Mouse (Mus musculus) lung, embryonic 15.5 days (tissue): ENCODE data around the gene Klrg1. TPM values are rescaled to one million over a fixed set of nuclear protein-coding genes. Genes with fewer than 3 reads are reported as not detected.

ENCODE experiments used
- ATAC-seq: fragments of 200-750 bp; cut with Nextera tagmentation; 2 replicates; pipeline ENCODE4 v1.8.0; 2017; ENCODE audit warnings: moderate number of reproducible peaks, borderline replicate concordance; ENCODE audit not compliant: low FRiP score, low TSS enrichment; ENCODE audit errors: extremely low read depth
- H3K27ac ChIP-seq: fragments of 300-500 bp; sonication (generic); 2 replicates; pipeline ENCODE4 v1.5.1; 2015; ENCODE audit warnings: moderate library complexity, mild to moderate bottlenecking, inconsistent platforms
- H3K27me3 ChIP-seq: fragments of 300-500 bp; sonication (generic); 2 replicates; pipeline ENCODE4 v1.6.1; 2015; ENCODE audit warnings: inconsistent platforms
- H3K36me3 ChIP-seq: fragments of 300-500 bp; sonication (generic); 2 replicates; pipeline ENCODE4 v1.6.1; 2015; ENCODE audit warnings: inconsistent platforms
- H3K4me1 ChIP-seq: fragments of 300-500 bp; sonication (generic); 2 replicates; pipeline ENCODE4 v1.6.1; 2015; ENCODE audit warnings: inconsistent platforms
- H3K4me2 ChIP-seq: fragments of 300-500 bp; sonication (generic); 2 replicates; pipeline ENCODE4 v1.6.1; 2015; ENCODE audit warnings: inconsistent platforms, mild to moderate bottlenecking, moderate library complexity
- H3K4me3 ChIP-seq: fragments of 300-500 bp; sonication (generic); 2 replicates; pipeline ENCODE4 v1.5.1; 2015; ENCODE audit warnings: mild to moderate bottlenecking, inconsistent platforms
- H3K9ac ChIP-seq: fragments of 300-500 bp; sonication (generic); 2 replicates; pipeline ENCODE4 v1.6.1; 2015; ENCODE audit warnings: inconsistent platforms
- H3K9me3 ChIP-seq: fragments of 300-500 bp; sonication (generic); 2 replicates; pipeline ENCODE4 v1.6.1; 2016; ENCODE audit warnings: inconsistent platforms
- WGBS: fragments of 180-500 bp; shearing (Covaris S2); methylation state at CpG from one replicate; pipeline ENCODE4 v1.1.7; 2015; 5-methylcytosine and 5-hydroxymethylcytosine counted together
- polyA plus RNA-seq: library from polyadenylated mRNA; unstranded; fragments of >200 nt; fragmentation: Nextera tagmentation; extraction: Ambion mirVana; gene quantifications from 2 replicates; pipeline ENCODE4 v1.2.1, GENCODE M21; 2015

Gene Klrg1
- polyA plus RNA-seq, 1 experiment from 2014 or later: not detected

DNA sequence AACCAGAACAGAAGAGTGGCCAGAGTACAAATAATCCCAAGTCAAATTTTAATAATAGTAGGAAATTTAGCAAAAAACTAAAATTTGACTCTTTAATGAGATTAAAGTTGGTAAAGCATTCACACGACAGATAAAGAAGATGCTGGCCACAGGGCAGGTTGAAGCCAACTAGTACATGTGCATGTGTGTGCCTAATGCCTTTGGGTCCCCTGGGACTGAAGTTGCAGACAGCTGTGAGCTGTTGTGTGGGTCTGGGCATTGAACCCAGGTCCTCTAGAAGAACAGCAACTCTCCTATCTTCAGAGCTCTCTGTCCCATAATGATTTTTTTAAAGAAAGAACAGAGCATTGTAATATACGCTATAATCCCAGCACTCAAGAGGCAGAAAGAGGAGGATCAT lies 8.6 kb upstream of the Klrg1 start:
- Histone ChIP-seq H3K4me3 (no peak overlapping the region), H3K9ac (no peak overlapping the region), H3K4me2 (no peak overlapping the region), H3K27me3 (no peaks in the 10 kb centered on the region), H3K27ac (no peak overlapping the region), H3K36me3 (no peaks in the 10 kb centered on the region), H3K4me1 (no peaks in the 10 kb centered on the region), H3K9me3 (no peaks in the 10 kb centered on the region)
- no peak for ATAC-seq
- 79% methylated on average over 2 of the region's 2 CpGs for WGBS

- ATAC-seq: no peak
- Histone ChIP-seq H3K9ac (no peak overlapping the region), H3K27me3 (no peaks in the 10 kb centered on the region), H3K9me3 (no peaks in the 10 kb centered on the region), H3K4me2 (no peak overlapping the region), H3K27ac (no peak overlapping the region), H3K4me1 (no peaks in the 10 kb centered on the region), H3K4me3 (no peak overlapping the region), H3K36me3 (no peaks in the 10 kb centered on the region)
- WGBS: 24% methylated on average over 3 of the region's 3 CpGs
Observed at GRCm38 (mm10) chr6:122290253-122290652, 7.6 kb upstream of the Klrg1 start.

DNA sequence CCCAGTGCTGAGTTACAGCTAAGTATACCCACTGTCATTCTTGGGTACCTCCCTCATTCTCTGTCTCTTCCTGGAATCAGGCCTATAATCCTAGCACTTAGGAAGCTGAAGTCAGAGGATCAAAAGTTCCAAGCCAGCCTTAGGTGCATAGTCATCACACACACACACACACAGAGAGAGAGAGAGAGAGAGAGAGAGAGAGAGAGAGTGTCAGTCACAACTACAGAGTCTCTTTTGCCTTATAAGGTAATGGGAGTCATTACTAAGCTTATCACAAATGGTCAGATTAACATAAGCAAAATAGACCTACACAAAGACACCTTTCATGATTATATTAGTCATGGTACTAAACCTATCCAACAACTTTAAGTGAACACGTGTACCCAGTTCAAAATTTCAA lies 6.6 kb upstream of the Klrg1 start:
- Histone ChIP-seq H3K27ac (no peak overlapping the region), H3K4me1 (no peaks in the 10 kb centered on the region), H3K9ac (no peak overlapping the region), H3K27me3 (no peaks in the 10 kb centered on the region), H3K36me3 (no peaks in the 10 kb centered on the region), H3K9me3 (no peaks in the 10 kb centered on the region), H3K4me2 (no peak overlapping the region), H3K4me3 (no peak overlapping the region)
- ATAC-seq: no peak
- whole genome bisulfite sequencing: 78% methylated on average over 1 of the region's 1 CpGs

- Histone ChIP-seq H3K36me3 (no peaks in the 10 kb centered on the region), H3K27ac (no peak overlapping the region), H3K9ac (no peak overlapping the region), H3K4me3 (no peak overlapping the region), H3K9me3 (no peaks in the 10 kb centered on the region), H3K4me1 (no peaks in the 10 kb centered on the region), H3K4me2 (no peak overlapping the region), H3K27me3 (no peaks in the 10 kb centered on the region)
- WGBS: 48% methylated on average over 1 of the region's 1 CpGs
- no peak for ATAC-seq
Observed at GRCm38 (mm10) chr6:122288263-122288662, 5.6 kb upstream of the Klrg1 start.

DNA sequence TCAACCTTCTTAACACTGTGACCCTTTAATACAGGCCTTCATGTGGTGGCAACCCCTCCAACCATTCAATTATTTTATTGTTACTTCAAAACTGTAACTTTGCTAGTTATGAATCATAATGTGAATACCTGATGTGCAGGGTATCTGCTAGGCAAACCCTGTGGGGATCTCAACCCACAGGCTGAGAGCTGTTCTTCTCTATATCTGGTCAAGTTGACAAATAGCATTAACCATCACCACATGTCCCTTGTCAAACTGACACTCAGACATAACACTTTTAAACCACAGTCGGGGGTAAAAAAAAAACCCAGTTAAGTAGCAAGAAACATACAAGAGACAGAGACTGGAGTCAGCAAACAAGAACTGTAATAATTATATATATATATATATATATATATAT lies 2.1 kb upstream of the Klrg1 start:
- no peak overlapping the region for H3K4me2 ChIP-seq
- no peaks in the 10 kb centered on the region for H3K4me1 ChIP-seq
- no peaks in the 10 kb centered on the region for H3K9me3 ChIP-seq
- no peak for ATAC-seq
- H3K27ac ChIP-seq: no peak overlapping the region
- no peak overlapping the region for H3K4me3 ChIP-seq
- H3K27me3 ChIP-seq: no peaks in the 10 kb centered on the region
- H3K36me3 ChIP-seq: no peaks in the 10 kb centered on the region
- no peak overlapping the region for H3K9ac ChIP-seq
- 33% methylated on average over 1 of the region's 1 CpGs for WGBS

DNA sequence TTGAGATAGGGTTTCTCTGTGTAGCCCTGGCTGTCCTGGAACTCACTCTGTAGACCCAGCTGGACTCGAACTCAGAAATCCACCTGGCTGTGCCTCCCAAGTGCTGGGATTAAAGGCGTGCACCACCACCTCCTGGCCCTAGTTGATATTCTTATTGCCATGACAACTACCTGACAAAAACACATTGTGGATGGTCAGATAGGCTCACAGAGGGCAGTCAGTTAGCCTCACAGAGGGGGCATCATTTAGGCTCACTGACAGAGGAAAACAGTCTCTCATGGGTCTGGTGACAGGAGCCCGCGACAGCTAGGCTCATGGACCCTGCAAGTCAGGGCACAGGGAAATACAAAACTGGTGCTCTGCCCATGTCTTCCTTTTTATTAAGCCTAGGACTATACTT lies 1.6 kb upstream of the Klrg1 start:
- ATAC-seq: no peak
- no peak overlapping the region for H3K27ac ChIP-seq
- no peaks in the 10 kb centered on the region for H3K27me3 ChIP-seq
- WGBS: 87% methylated on average over 4 of the region's 4 CpGs
- no peaks in the 10 kb centered on the region for H3K9me3 ChIP-seq
- H3K36me3 ChIP-seq: no peaks in the 10 kb centered on the region
- no peak overlapping the region for H3K9ac ChIP-seq
- H3K4me1 ChIP-seq: no peaks in the 10 kb centered on the region
- H3K4me2 ChIP-seq: no peak overlapping the region
- no peak overlapping the region for H3K4me3 ChIP-seq

GRCm38 (mm10) chr6:122283429-122283828 lies 747 bp upstream of the Klrg1 start:
- no peak overlapping the region for H3K4me3 ChIP-seq
- no peak overlapping the region for H3K27ac ChIP-seq
- no peak overlapping the region for H3K4me2 ChIP-seq
- no peaks in the 10 kb centered on the region for H3K9me3 ChIP-seq
- 73% methylated on average over 2 of the region's 2 CpGs for WGBS
- no peak for ATAC-seq
- no peaks in the 10 kb centered on the region for H3K27me3 ChIP-seq
- no peak overlapping the region for H3K9ac ChIP-seq
- H3K4me1 ChIP-seq: no peaks in the 10 kb centered on the region
- H3K36me3 ChIP-seq: no peaks in the 10 kb centered on the region

DNA sequence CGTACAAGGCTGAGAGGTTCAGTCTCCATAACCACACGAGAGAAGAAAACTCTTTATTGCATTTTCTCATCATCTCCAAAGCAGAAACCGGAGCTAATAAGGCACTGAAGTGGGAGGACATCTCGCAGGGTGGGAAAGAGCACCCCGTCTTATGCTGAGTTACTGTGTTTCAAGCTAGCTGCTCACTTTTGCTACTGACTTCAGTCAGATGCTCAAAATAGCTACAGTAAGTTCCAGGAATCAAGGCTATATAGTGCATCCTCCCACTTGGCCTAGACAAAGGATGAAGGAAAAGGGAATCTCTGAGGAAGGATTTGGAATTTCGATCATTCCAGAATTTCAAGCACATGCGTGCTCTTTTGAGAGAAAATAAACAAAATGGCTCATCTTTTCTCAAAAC lies 6.1 kb downstream of the Klrg1 start:
- no peaks in the 10 kb centered on the region for H3K27me3 ChIP-seq
- H3K4me3 ChIP-seq: no peak overlapping the region
- no peaks in the 10 kb centered on the region for H3K4me1 ChIP-seq
- ATAC-seq: no peak
- 74% methylated on average over 7 of the region's 7 CpGs for WGBS
- no peaks in the 10 kb centered on the region for H3K9me3 ChIP-seq
- no peak overlapping the region for H3K27ac ChIP-seq
- H3K9ac ChIP-seq: no peak overlapping the region
- no peak overlapping the region for H3K4me2 ChIP-seq
- H3K36me3 ChIP-seq: no peaks in the 10 kb centered on the region

- no peak overlapping the region for H3K27ac ChIP-seq
- no peak overlapping the region for H3K4me2 ChIP-seq
- no peak overlapping the region for H3K9ac ChIP-seq
- no peaks in the 10 kb centered on the region for H3K27me3 ChIP-seq
- 29% methylated on average over 5 of the region's 5 CpGs for WGBS
- no peak overlapping the region for H3K4me3 ChIP-seq
- no peaks in the 10 kb centered on the region for H3K9me3 ChIP-seq
- H3K4me1 ChIP-seq: no peaks in the 10 kb centered on the region
- H3K36me3 ChIP-seq: no peaks in the 10 kb centered on the region
- no peak for ATAC-seq
Observed at GRCm38 (mm10) chr6:122274546-122274945, 8.1 kb downstream of the Klrg1 start.

- no peaks in the 10 kb centered on the region for H3K27me3 ChIP-seq
- no peak overlapping the region for H3K9ac ChIP-seq
- no peaks in the 10 kb centered on the region for H3K4me1 ChIP-seq
- no peak overlapping the region for H3K4me3 ChIP-seq
- H3K27ac ChIP-seq: no peak overlapping the region
- H3K4me2 ChIP-seq: no peak overlapping the region
- 70% methylated on average over 11 of the region's 11 CpGs for WGBS
- no peak for ATAC-seq
- no peaks in the 10 kb centered on the region for H3K36me3 ChIP-seq
- H3K9me3 ChIP-seq: no peaks in the 10 kb centered on the region
Observed at GRCm38 (mm10) chr6:122270152-122270551, 12.5 kb downstream of the Klrg1 start.

- H3K36me3 ChIP-seq: no peaks in the 10 kb centered on the region
- no peak for ATAC-seq
- no peaks in the 10 kb centered on the region for H3K9me3 ChIP-seq
- no peak overlapping the region for H3K4me3 ChIP-seq
- no peaks in the 10 kb centered on the region for H3K27me3 ChIP-seq
- no peak overlapping the region for H3K4me2 ChIP-seq
- no peaks in the 10 kb centered on the region for H3K4me1 ChIP-seq
- no peak overlapping the region for H3K9ac ChIP-seq
- H3K27ac ChIP-seq: no peak overlapping the region
- WGBS: 87% methylated on average over 4 of the region's 4 CpGs
Observed at GRCm38 (mm10) chr6:122269170-122269569, 13.5 kb downstream of the Klrg1 start.

DNA sequence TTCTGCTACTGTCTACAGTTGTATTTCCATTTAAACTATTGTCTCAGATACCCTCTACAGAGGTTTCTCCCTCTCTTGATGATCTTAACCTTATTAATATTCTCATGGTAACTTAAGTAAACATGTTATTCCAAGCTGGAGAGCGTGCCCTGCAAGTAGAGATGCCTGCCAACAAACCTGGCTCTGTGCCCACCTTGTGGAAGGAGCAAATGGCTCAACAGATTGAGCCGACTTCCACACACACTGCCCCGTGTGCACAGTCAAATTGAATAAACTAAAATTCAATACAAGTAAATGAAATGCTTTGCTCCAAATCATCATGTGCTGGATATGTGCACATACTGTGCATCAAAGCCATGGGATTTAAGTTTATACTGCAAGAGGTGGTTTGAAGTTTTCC lies 14.1 kb downstream of the Klrg1 start:
- ATAC-seq: peak; percentile 35; the same call in 1 of the 2 replicates
- 22% methylated on average over 3 of the region's 3 CpGs for WGBS

DNA sequence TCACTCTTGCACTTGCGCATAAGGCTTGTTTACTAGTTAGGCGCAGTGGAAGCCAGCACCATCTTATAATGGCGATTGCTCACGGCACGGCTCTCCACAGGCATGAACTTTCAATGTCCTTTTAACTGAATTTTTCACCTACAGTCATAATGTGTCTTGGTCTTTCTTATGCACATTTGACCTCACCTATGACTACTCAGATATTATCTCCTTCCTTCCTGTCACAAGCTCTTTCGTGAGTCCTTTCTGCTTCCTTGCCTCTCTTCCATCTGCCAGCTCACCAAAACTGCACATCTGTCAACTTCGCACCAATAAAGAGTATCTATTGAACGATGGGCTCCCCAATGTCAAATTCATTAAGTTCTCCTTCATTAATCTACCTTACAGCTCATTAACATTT lies 20.1 kb downstream of the Klrg1 start:
- 76% methylated on average over 8 of the region's 8 CpGs for WGBS
- Histone ChIP-seq H3K9ac (no peak overlapping the region), H3K4me1 (no peaks in the 10 kb centered on the region), H3K9me3 (no peaks in the 10 kb centered on the region), H3K27ac (no peak overlapping the region), H3K27me3 (no peaks in the 10 kb centered on the region; the same call in 1 of the 2 replicates), H3K36me3 (no peaks in the 10 kb centered on the region), H3K4me2 (no peak overlapping the region), H3K4me3 (no peak overlapping the region)
- ATAC-seq: no peak

More for the DNA sequence above, 14.1 kb downstream of the Klrg1 start:
- Histone ChIP-seq H3K27me3 (no peaks in the 10 kb centered on the region), H3K4me3 (no peak overlapping the region), H3K4me2 (no peak overlapping the region), H3K4me1 (no peaks in the 10 kb centered on the region), H3K9me3 (no peaks in the 10 kb centered on the region), H3K9ac (no peak overlapping the region), H3K27ac (no peak overlapping the region), H3K36me3 (no peaks in the 10 kb centered on the region)
